Mouse (Mus musculus) ovary, adult 18-20 months (tissue): ENCODE measurements around the gene Lrrn4.
A peak's percentile ranks its signal among the peaks of the same experiment; 100 is the strongest.

Experiments
- DNase-seq: peaks from one replicate; pipeline ENCODE4 v3.0.0; 2022; ENCODE audit warnings: low spot score, mixed read lengths

The Lrrn4 gene

DNA sequence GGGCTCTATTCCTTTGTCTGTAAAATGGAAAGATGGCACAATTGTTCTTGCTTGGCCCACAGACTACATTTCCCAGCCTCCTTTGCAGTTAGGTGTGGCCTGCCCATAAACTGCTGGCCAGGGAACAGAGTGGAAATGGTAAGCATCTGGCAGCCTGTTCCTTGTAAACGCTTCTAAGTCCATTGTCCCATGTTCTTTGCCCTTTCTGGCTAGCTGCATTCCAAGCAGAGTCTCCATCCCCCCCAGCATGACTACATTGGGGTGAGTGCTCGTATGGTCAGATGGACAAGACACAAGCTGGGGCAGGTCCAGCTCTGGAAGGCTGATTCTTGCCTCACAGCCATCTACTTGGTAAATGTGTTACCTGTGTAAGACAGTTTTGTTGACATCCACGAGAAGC is 9.0 kb downstream of the Lrrn4 start:
- DNase-seq = no peak

GRCm38 (mm10) chr2:132870286-132870685 is 10.4 kb downstream of the Lrrn4 start:
- DNase-seq = no peak

- peak; percentile 9 for DNase-seq
Observed at GRCm38 (mm10) chr2:132869682-132870081, 11.0 kb downstream of the Lrrn4 start.

DNA sequence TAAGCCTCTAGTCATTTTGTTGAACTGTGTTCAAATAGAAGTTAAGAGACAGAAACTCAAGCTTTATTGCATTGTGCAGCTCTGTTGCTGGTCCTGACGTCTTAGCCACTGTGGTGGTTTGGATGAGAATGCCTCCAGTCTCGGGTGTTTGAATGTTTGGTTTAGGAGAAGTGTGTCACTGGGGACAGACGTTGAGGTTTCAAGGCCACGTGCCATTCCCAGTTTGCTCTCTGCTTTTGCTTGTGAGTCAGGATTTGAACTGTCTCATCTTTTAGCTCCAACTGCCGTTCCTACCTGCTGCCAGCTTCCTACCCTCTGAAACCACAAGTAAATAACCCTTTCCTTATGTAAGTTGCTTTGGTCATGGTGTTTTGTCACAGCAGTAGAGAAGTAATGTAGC is 13.2 kb downstream of the Lrrn4 start:
- DNase-seq = no peak

GRCm38 (mm10) chr2:132863325-132863724 is 17.4 kb downstream of the Lrrn4 start:
- DNase-seq = no peak

- no peak for DNase-seq
Observed at GRCm38 (mm10) chr2:132861456-132861855, 19.2 kb downstream of the Lrrn4 start.

DNA sequence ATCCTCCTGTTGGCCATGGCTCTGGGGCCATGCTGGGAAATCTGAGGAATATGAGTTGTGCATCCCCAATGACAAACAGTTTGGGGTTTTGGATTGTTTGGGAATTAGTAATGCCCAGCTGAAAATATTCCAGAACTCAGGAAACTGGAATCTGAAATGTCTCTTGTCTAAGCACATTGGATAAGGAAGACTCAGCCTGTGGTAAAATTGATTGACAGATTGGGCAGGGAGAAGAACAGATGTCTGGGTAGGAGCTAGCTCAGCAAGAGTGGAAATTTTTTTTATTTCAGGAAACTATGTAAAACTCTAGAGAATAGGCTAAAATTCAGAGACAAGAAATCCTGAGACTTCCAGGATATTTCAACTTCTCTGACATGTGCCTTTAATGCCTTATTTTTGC is 20.3 kb downstream of the Lrrn4 start:
- DNase-seq = no peak

- DNase-seq = no peak
Observed at GRCm38 (mm10) chr2:132856333-132856732, 24.4 kb downstream of the Lrrn4 start.

GRCm38 (mm10) chr2:132853051-132853450 is 27.6 kb downstream of the Lrrn4 start:
- no peak for DNase-seq

- DNase-seq = no peak
Observed at GRCm38 (mm10) chr2:132849141-132849540, 31.6 kb downstream of the Lrrn4 start.

DNA sequence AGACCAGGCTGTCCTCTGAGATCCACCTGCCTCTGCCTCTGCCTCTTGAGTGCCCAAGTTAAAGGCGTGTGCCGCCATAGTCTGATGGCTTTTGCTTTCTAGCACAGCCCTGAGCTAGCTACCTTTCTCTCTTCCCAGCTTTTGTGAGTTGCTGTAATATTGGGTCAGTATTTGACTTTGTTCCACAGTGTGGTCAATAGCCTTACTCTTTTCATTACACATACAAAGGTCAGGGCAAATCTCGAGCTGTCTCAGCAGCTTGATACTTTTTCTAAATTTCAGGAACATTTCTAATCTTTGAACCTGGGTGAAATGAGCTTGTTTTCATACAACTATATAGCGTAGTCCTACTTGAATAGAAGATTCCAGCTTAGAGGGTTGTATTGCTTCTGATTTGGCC is 32.3 kb downstream of the Lrrn4 start:
- DNase-seq = no peak

GRCm38 (mm10) chr2:132847581-132847980 is 33.1 kb downstream of the Lrrn4 start:
- no peak for DNase-seq

GRCm38 (mm10) chr2:132846407-132847358 is 34.0 kb downstream of the Lrrn4 start, which contains the start of gene Crls1:
Gene Crls1, plus strand, starts transcription at chr2:132846666.
- DNase-seq = peak; percentile 88

GRCm38 (mm10) chr2:132841071-132841470 is 39.6 kb downstream of the Lrrn4 start:
- DNase-seq = no peak
